Mouse (Mus musculus): ENCODE measurements at regions not wholly inside any gene's neighbourhood (a gene's known extent, or its start where the extent isn't known, plus 50 kb on each side); places are given as distances from the start of the nearest gene placed in this dataset.

- TF ChIP-seq CTCF (IDR thresholded peaks at IDR 0.05; ENCODE audit: low read depth): peak; percentile 69
- Histone ChIP-seq H3K4me1 (replicated peaks; ENCODE audit: insufficient read depth, low read length) (no peaks in the 10 kb centered on the region), H3K27ac (no peak overlapping the region), H3K9me3 (replicated peaks; ENCODE audit: low read length) (no peaks in the 10 kb centered on the region), H3K27me3 (ENCODE audit: insufficient read depth, low read length) (no peaks in the 10 kb centered on the region), H3K9ac (ENCODE audit: low read depth, low read length) (no peak overlapping the region), H3K36me3 (ENCODE audit: insufficient read depth, low read length) (no peaks in the 10 kb centered on the region), H3K4me3 (replicated peaks; ENCODE audit: low read depth, low read length) (no peak overlapping the region), H3K4me2 (ENCODE audit: low read length) (no peak overlapping the region)
- ATAC-seq (replicated peaks; ENCODE audit: low FRiP score, low read depth) (no peak), DNase-seq (ENCODE audit: low spot score) (peak; percentile 11)
- 60% methylated on average over 7 of the region's 7 CpGs for WGBS
Observed at GRCm38 (mm10) chrX:137424259-137424658, 146.1 kb upstream of the Il1rapl2 start.

All from kidney, postnatal 0 days (tissue).